Mouse (Mus musculus) CD8-positive naive resting alpha-beta T cell, adult 57 days (primary cell): ENCODE results near the gene Gba2. TPM values are rescaled to one million over a fixed set of nuclear protein-coding genes. Genes with fewer than 3 reads are reported as not detected.

Source experiments
- total RNA-seq: library from RNA; stranded (reverse); gene quantifications from one replicate; pipeline ENCODE4 v1.2.4, GENCODE M21; 2023

Gba2 gene
- 29.9 TPM for total RNA-seq

DNA sequence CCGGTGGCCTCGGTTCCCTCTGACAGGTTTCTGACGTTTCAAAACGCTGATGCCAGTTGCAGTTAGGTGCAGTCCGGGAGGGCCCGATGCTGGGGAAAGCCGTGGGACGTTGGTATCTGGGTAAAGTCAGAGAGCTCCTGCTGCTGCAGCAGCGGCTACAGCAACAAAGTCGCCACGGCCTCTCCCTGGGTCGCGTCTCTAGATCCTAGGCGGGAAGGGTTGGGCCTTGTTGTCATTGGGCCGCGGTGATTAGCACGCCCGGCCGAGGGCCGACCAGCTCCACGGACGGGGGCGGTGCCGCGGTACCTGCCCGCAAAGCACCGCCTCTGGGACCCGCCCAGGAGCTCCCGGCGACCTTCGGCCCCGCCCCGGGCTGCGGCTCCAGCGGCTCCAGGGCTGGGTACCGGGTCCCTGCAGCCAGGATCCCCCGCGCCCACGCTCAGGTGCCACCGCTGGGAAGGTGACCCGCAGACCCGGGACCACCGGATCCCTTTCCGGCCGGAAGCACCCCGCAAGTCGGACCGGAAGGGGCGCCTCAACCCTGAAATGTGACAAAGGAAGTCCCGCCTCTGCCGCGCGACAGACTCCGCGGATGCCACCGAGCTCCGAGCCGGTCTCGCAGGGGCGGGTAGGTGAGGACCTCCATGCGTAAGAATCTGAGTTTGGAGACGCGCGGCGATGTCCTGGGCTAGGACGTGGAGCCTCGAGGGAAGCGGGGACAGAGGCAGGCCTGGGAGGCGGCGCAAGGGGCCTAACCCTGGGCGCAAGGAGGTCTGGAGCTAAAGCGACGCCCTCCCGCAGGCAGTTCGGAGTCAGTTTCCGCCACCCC lies at the start of gene Gba2, which contains the start of gene Rgp1:
Gene Gba2 (minus strand): TSS at position 498 of the 829 bp plus-strand sequence.
Gene Rgp1 (plus strand): TSS at position 340 of the 829 bp plus-strand sequence.

DNA sequence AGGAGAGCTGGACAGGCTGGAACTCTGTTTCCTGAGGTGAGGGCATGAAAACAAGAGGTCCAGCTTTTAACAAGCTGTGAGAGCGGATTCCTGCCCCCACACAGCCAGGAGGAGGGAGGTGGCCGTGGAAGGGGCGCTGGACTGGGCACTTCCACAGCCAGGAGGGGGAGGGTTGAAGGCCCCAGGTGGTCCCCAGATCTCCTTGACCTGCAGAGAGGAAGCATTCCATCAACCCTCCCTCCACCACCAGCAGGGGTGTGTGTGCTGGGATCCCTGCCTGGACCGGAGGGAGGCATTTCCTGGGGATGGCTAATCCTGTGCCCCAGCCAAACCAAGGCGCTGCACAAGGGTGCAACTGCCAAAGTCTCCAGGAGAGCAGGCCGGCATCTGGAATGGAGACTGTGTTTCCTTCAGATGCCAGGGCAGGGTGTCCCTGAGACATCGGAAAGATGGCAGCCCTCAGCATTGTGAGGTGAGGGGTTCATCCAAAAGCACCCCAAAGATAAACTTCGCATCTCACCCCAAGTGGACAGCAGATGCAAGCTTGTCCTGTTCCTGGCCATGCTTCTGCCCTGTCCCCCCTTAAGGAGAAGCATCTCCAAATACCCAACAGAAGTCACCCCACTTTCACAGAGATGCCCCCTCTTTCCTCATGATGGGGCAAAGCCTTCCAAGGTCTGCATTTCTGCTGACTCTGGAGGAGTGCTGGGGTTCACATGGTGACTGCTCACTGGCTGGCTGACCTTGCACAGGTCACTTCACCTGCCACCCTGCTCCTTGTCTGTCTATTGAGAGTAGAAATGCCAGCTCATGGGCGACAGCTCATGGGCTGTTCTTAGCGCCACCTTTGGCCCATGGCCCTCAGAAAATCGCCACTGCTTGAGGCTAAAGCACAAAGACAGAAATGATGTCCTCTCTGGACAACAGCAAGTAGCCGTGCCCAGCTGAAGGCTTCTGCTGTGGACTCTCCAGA lies 6.1 kb upstream of the Gba2 start, which contains the start of gene Msmp:
Gene Msmp (minus strand): TSS at position 51 of the 973 bp plus-strand sequence.

DNA sequence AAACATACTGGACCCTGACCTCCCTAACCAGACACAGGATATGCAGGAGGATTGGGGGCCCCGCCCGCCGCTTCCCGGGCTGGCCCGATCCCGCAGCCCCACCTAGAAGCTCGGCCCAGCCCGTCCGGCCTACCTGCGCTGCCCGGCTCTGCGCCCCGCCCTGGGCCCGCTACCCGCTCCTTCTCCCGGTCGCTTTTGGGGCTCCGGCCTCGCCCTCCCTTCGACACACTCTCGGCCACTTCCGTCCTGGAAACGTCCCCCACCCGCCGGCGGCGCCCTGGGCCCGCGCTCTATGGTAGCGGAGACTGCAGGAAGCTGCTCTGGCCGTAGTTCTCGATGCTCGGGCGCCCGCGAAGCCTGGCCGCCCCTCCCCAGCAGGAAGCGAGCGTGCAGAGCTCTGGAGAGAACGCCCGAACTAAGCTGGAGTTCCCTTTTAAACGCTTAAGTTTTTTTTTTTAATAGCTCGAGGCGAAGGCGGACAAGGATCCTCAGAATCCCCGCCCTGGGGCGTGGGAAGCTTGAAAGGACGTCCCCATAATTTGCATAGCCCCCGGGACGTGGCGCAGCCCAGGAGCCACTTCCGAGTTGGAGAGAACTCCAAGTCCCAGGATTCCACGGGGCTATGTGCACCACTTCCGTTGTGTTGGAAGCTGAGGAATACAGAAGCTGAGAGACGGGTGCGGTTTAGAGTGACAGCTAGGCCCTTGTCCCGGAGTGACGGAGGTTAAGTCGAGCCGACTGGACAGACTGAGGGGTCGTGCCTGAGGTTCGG lies 16.5 kb downstream of the Gba2 start, which contains the start of the genes Creb3 and Tln1:
Gene Creb3 (plus strand): TSS at position 336 of the 772 bp plus-strand sequence.
Gene Tln1 (minus strand): TSS at position 695 of the 772 bp plus-strand sequence.

Other genes starting within 250 kb of the Gba2 start
- gene Rusc2, start 196.9 kb downstream of the Gba2 start, total RNA-seq: not detected
- not detected for gene Fam166b, start 149.7 kb downstream of the Gba2 start, total RNA-seq
- 39.7 TPM for gene Tesk1, start 136.9 kb downstream of the Gba2 start, total RNA-seq
- gene Cd72, start 124.2 kb downstream of the Gba2 start, total RNA-seq: 73.2 TPM
- 52.7 TPM for gene Sit1, start 95.1 kb downstream of the Gba2 start, total RNA-seq
- 26.8 TPM for gene Ccdc107, start 86.0 kb downstream of the Gba2 start, total RNA-seq
- gene Arhgef39, start 79.2 kb downstream of the Gba2 start, total RNA-seq: not detected
- not detected for gene Car9, start 71.9 kb downstream of the Gba2 start, total RNA-seq
- not detected for gene Tpm2, start 55.1 kb downstream of the Gba2 start, total RNA-seq
- gene Creb3, start 16.5 kb downstream of the Gba2 start, total RNA-seq: 59.4 TPM
- gene Tln1, start 16.2 kb downstream of the Gba2 start, total RNA-seq: 286 TPM
- 54.6 TPM for gene Rgp1, start 158 bp downstream of the Gba2 start, total RNA-seq
- not detected for gene Msmp, start 5.6 kb upstream of the Gba2 start, total RNA-seq
- gene Npr2, start 53.1 kb upstream of the Gba2 start, total RNA-seq: 0.24 TPM
- not detected for gene Spag8, start 74.7 kb upstream of the Gba2 start, total RNA-seq
- 16.0 TPM for gene Hint2, start 77.6 kb upstream of the Gba2 start, total RNA-seq
- 2.0 TPM for gene Tmem8b, start 90.1 kb upstream of the Gba2 start, total RNA-seq
- gene Fam221b, start 90.3 kb upstream of the Gba2 start, total RNA-seq: not detected
- not detected for gene Olfr70, start 121.9 kb upstream of the Gba2 start, total RNA-seq
- gene Olfr71, start 131.4 kb upstream of the Gba2 start, total RNA-seq: not detected
- gene Hrct1, start 148.3 kb upstream of the Gba2 start, total RNA-seq: not detected
- not detected for gene Spaar, start 151.2 kb upstream of the Gba2 start, total RNA-seq
- gene Olfr159, start 192.1 kb upstream of the Gba2 start, total RNA-seq: not detected
- not detected for gene Olfr156, start 245.0 kb upstream of the Gba2 start, total RNA-seq